Mouse (Mus musculus) liver, embryonic 14.5 days (tissue): ENCODE results near the gene Ube2e2.

Experiments
- CTCF ChIP-seq: IDR thresholded peaks from 2 replicates; pipeline ENCODE4 v1.5.1; 2016; ENCODE audit warnings: antibody characterized with exemption, low read depth, control low read depth
- EP300 ChIP-seq: IDR thresholded peaks from 2 replicates; pipeline ENCODE4 v1.6.1; 2016; ENCODE audit warnings: antibody characterized with exemption, low read depth

DNA sequence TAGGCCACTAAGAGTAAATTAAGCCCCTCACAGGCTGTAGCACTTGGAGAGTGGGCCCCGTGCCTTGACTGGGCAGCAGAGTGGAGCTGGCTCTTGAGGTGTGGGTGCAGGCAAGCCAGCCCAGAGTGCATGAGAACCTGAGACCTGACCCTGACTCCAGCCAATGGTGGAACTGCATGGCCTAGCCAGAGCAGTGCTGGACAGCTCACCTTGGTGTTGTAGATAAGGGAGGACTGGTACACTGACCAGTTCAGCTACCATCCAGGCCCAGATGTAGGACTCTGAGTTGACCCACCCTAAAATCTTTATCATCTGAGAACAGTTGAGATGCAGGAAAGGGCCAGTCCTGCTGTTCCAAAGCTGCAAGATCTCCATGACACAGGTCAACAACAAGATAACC is 11.6 kb downstream of the Ube2e2 start:
- TF ChIP-seq EP300, result no peak
- no peak for TF ChIP-seq CTCF
